Mouse (Mus musculus): ENCODE measurements at regions not wholly inside any gene's neighbourhood (a gene's known extent, or its start where the extent isn't known, plus 50 kb on each side); places are given as distances from the start of the nearest gene placed in this dataset.

GRCm38 (mm10) chr4:131336801-131337200, 392.6 kb downstream of the Matn1 start:
- H3K27ac ChIP-seq (ENCODE audit: poor library complexity, severe bottlenecking) = no peak overlapping the region
- no peaks in the 10 kb centered on the region for H3K36me3 ChIP-seq
- H3K4me3 ChIP-seq = no peak overlapping the region
- H3K9ac ChIP-seq = no peak overlapping the region
- H3K4me2 ChIP-seq = no peak overlapping the region
- no peaks in the 10 kb centered on the region for H3K9me3 ChIP-seq (replicated peaks)
- WGBS = 87% methylated on average over 3 of the region's 3 CpGs
- H3K27me3 ChIP-seq (replicated peaks) = peaks cover 24% of the 10 kb centered on the region
- no peaks in the 10 kb centered on the region for H3K4me1 ChIP-seq (replicated peaks)
- no peak for ATAC-seq (ENCODE audit: insufficient number of reproducible peaks, low FRiP score)

- no peak overlapping the region for H3K4me3 ChIP-seq
- 27% methylated on average over 9 of the region's 9 CpGs for WGBS
Observed at GRCm38 (mm10) chr4:131340993-131341695, 397.0 kb downstream of the Matn1 start.

DNA sequence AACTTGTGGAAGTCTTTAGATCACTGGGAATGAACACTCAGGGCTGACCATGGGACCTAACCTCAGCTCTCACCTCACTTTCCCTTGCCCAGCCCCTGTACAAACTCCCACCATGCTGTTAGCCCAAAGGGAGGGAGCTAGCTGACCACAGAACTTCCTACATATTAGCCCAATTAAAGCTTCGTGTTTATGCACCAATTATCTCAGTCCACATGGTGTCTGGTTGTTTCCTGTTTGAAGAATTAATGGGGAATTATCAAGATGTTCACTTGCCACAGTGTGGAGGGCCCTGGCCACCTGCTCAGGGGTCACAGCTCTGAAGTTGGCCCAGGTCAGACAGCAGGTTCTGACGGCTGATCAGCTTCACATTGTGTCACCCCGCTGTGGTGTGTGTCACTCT, 402.5 kb downstream of the Matn1 start:
- H3K4me2 ChIP-seq = no peak overlapping the region
- H3K36me3 ChIP-seq = no peaks in the 10 kb centered on the region
- no peaks in the 10 kb centered on the region for H3K4me1 ChIP-seq (replicated peaks)
- WGBS = 66% methylated on average over 3 of the region's 3 CpGs
- H3K27ac ChIP-seq (ENCODE audit: poor library complexity, severe bottlenecking) = no peak overlapping the region
- ATAC-seq (ENCODE audit: insufficient number of reproducible peaks, low FRiP score) = no peak
- H3K9me3 ChIP-seq (replicated peaks) = no peaks in the 10 kb centered on the region
- peaks cover 28% of the 10 kb centered on the region for H3K27me3 ChIP-seq (replicated peaks)
- no peak overlapping the region for H3K4me3 ChIP-seq
- H3K9ac ChIP-seq = no peak overlapping the region

More at GRCm38 (mm10) chr4:131340993-131341695, 397.0 kb downstream of the Matn1 start:
- no peak for ATAC-seq (ENCODE audit: insufficient number of reproducible peaks, low FRiP score)
- no peaks in the 10 kb centered on the region for H3K36me3 ChIP-seq
- no peak overlapping the region for H3K9ac ChIP-seq
- no peak overlapping the region for H3K27ac ChIP-seq (ENCODE audit: poor library complexity, severe bottlenecking)
- H3K27me3 ChIP-seq (replicated peaks) = peaks cover 28% of the 10 kb centered on the region
- H3K4me2 ChIP-seq = no peak overlapping the region
- no peaks in the 10 kb centered on the region for H3K4me1 ChIP-seq (replicated peaks)
- H3K9me3 ChIP-seq (replicated peaks) = no peaks in the 10 kb centered on the region

DNA sequence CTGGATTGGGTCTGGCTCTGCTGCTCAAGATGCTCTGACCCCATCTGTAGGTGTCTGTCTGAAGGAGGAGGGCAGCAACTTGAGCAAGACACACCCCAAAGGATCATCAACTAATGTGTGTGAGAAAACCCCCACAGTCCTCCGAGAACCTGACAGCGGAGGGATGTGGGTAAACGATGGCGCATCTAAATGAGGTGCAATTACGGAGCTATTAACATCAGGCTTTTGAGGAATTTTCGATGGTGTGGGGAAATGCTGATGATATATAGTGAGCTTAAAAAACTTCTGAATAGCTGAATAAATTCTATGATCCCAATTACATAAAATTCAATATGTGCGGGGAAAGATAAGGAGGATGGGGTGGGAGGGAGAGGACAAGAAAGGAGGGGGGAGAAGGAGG, 406.1 kb downstream of the Matn1 start:
- Histone ChIP-seq H3K9ac (no peak overlapping the region), H3K9me3 (replicated peaks) (no peaks in the 10 kb centered on the region), H3K27me3 (replicated peaks) (peaks cover 18% of the 10 kb centered on the region), H3K4me1 (replicated peaks) (no peaks in the 10 kb centered on the region), H3K4me2 (no peak overlapping the region), H3K36me3 (no peaks in the 10 kb centered on the region), H3K4me3 (no peak overlapping the region), H3K27ac (ENCODE audit: poor library complexity, severe bottlenecking) (no peak overlapping the region)
- 63% methylated on average over 7 of the region's 7 CpGs for WGBS
- ATAC-seq (ENCODE audit: insufficient number of reproducible peaks, low FRiP score) = no peak

DNA sequence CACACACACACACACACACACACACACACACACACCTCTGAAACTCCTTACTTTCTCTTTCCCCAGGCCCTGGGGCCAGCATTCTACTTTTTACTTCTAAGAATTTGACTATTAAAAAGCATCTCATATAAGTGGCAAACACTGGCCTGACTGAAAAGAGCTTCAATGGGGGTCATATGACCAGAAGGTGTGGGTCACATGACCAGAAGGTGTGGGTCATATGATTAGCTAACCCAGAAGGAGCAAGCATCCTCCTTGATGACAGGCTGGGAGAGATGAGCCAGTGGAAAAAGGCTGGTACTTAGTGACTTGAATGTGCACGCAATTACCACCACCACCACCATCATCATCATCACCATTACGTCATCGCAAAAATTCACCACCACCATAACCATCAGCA, 410.7 kb downstream of the Matn1 start:
- no peak for ATAC-seq (ENCODE audit: insufficient number of reproducible peaks, low FRiP score)
- Histone ChIP-seq H3K4me3 (no peak overlapping the region), H3K27ac (ENCODE audit: poor library complexity, severe bottlenecking) (no peak overlapping the region), H3K9me3 (replicated peaks) (no peaks in the 10 kb centered on the region), H3K36me3 (no peaks in the 10 kb centered on the region), H3K4me2 (no peak overlapping the region), H3K9ac (no peak overlapping the region), H3K4me1 (replicated peaks) (no peaks in the 10 kb centered on the region), H3K27me3 (replicated peaks) (peaks cover 13% of the 10 kb centered on the region)
- 92% methylated on average over 3 of the region's 3 CpGs for whole genome bisulfite sequencing

GRCm38 (mm10) chr4:131355526-131355991, 411.4 kb downstream of the Matn1 start:
- H3K9me3 ChIP-seq (replicated peaks) = no peaks in the 10 kb centered on the region
- H3K27me3 ChIP-seq (replicated peaks) = peaks cover 9% of the 10 kb centered on the region; the same call in 1 of the 2 replicates
- no peak overlapping the region for H3K4me2 ChIP-seq
- no peaks in the 10 kb centered on the region for H3K4me1 ChIP-seq (replicated peaks)
- no peak for ATAC-seq (ENCODE audit: insufficient number of reproducible peaks, low FRiP score)
- no peaks in the 10 kb centered on the region for H3K36me3 ChIP-seq
- 85% methylated on average over 12 of the region's 12 CpGs for WGBS
- no peak overlapping the region for H3K4me3 ChIP-seq
- H3K9ac ChIP-seq = no peak overlapping the region
- no peak overlapping the region for H3K27ac ChIP-seq (ENCODE audit: poor library complexity, severe bottlenecking)

- Histone ChIP-seq H3K4me1 (replicated peaks) (no peaks in the 10 kb centered on the region), H3K36me3 (no peaks in the 10 kb centered on the region), H3K27ac (ENCODE audit: poor library complexity, severe bottlenecking) (no peak overlapping the region), H3K4me3 (no peak overlapping the region), H3K9me3 (replicated peaks) (no peaks in the 10 kb centered on the region), H3K9ac (no peak overlapping the region), H3K27me3 (replicated peaks) (0 out of 2 replicates have a peak, but pooled peaks cover 7% of the 10 kb centered on the region), H3K4me2 (no peak overlapping the region)
- no peak for ATAC-seq (ENCODE audit: insufficient number of reproducible peaks, low FRiP score)
- whole genome bisulfite sequencing = 78% methylated on average over 12 of the region's 12 CpGs
Observed at GRCm38 (mm10) chr4:131356316-131356715, 412.1 kb downstream of the Matn1 start.

- no peak overlapping the region for H3K4me2 ChIP-seq
- no peak overlapping the region for H3K4me3 ChIP-seq
- peaks cover 3% of the 10 kb centered on the region; the same call in 1 of the 2 replicates for H3K4me1 ChIP-seq (replicated peaks)
- ATAC-seq (ENCODE audit: insufficient number of reproducible peaks, low FRiP score) = no peak
- no peak overlapping the region for H3K27ac ChIP-seq (ENCODE audit: poor library complexity, severe bottlenecking)
- H3K36me3 ChIP-seq = no peaks in the 10 kb centered on the region
- H3K9ac ChIP-seq = no peak overlapping the region
- no peaks in the 10 kb centered on the region for H3K9me3 ChIP-seq (replicated peaks)
- 0 out of 2 replicates have a peak, but pooled peaks cover 9% of the 10 kb centered on the region for H3K27me3 ChIP-seq (replicated peaks)
- 46% methylated on average over 1 of the region's 1 CpGs for WGBS
Observed at GRCm38 (mm10) chr4:131363030-131363429, 418.8 kb downstream of the Matn1 start.

DNA sequence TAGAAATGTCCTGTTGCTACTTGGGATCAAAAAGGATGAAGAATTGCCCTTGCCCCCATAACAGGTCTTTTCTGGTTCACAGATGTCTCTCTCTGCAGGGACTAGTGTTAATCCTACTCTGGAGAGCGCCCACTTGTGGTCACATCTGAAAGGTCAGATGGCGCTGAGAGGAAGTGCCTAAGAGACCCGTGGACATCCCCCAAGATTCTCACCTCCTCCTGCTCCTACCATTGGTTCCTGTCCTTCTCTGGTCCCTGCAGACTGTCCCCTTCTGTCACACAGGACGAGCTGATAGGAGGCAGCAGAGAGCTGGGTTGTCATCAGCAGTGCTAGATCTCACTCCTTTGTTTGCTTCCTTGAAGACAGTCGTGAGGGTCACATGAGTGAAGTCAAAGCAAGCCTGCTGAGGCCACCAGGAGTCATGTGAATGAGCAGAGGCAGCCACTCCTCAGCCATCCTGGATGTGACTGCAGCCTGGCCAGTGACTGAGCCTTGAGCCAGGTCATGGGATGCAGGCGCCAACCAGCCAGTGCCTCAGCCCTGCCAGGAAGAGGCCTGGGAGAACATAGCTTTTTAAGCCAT, 420.6 kb downstream of the Matn1 start:
- no peak for ATAC-seq (ENCODE audit: insufficient number of reproducible peaks, low FRiP score)
- Histone ChIP-seq H3K9me3 (replicated peaks) (no peaks in the 10 kb centered on the region), H3K27ac (ENCODE audit: poor library complexity, severe bottlenecking) (no peak overlapping the region), H3K4me3 (no peak overlapping the region), H3K27me3 (replicated peaks) (0 out of 2 replicates have a peak, but pooled peaks cover 9% of the 10 kb centered on the region), H3K36me3 (no peaks in the 10 kb centered on the region), H3K9ac (no peak overlapping the region), H3K4me1 (replicated peaks) (peaks cover 3% of the 10 kb centered on the region; the same call in 1 of the 2 replicates), H3K4me2 (no peak overlapping the region)
- 19% methylated on average over 6 of the region's 6 CpGs for WGBS

- 49% methylated on average over 2 of the region's 2 CpGs for WGBS
- H3K4me2 ChIP-seq = no peak overlapping the region
- 0 out of 2 replicates have a peak, but pooled peaks cover 7% of the 10 kb centered on the region for H3K27me3 ChIP-seq (replicated peaks)
- no peaks in the 10 kb centered on the region for H3K36me3 ChIP-seq
- no peak overlapping the region for H3K27ac ChIP-seq (ENCODE audit: poor library complexity, severe bottlenecking)
- no peak overlapping the region for H3K4me3 ChIP-seq
- H3K9me3 ChIP-seq (replicated peaks) = no peaks in the 10 kb centered on the region
- ATAC-seq (ENCODE audit: insufficient number of reproducible peaks, low FRiP score) = no peak
- H3K9ac ChIP-seq = no peak overlapping the region
- H3K4me1 ChIP-seq (replicated peaks) = peaks cover 3% of the 10 kb centered on the region; the same call in 1 of the 2 replicates
Observed at GRCm38 (mm10) chr4:131366006-131366405, 421.8 kb downstream of the Matn1 start.

DNA sequence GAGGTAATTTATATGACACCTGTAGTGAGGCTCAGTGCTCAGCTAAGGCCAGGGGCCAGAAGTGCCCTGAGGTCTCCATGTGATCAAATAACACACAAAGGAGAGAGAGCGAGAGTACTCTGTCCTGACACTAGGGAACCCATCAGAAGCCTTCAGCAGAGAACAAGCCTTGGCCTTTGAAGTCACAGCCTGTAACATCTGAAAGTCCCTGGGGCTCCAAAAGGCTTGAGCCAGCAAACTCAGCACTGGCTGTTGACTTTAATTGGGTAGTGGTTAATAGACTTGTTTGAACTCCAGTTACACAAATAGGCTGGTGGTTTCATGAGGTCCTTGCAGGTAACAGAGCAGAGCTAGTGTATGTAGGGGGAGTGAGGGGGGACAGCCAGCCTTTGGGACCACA, 422.5 kb downstream of the Matn1 start:
- ATAC-seq (ENCODE audit: insufficient number of reproducible peaks, low FRiP score) = no peak
- 0 out of 2 replicates have a peak, but pooled peaks cover 5% of the 10 kb centered on the region for H3K27me3 ChIP-seq (replicated peaks)
- WGBS = 93% methylated on average over 1 of the region's 1 CpGs

More for the DNA sequence above, 422.5 kb downstream of the Matn1 start:
- Histone ChIP-seq H3K4me2 (no peak overlapping the region), H3K4me3 (no peak overlapping the region), H3K27ac (ENCODE audit: poor library complexity, severe bottlenecking) (no peak overlapping the region), H3K36me3 (no peaks in the 10 kb centered on the region), H3K4me1 (replicated peaks) (peaks cover 5% of the 10 kb centered on the region), H3K9me3 (replicated peaks) (no peaks in the 10 kb centered on the region), H3K9ac (no peak overlapping the region)
